Mouse (Mus musculus): Measurements from ENCODE around the gene Elane.

GRCm38 (mm10) chr10:79838151-79838550 is 47.9 kb upstream of the Elane start:
- TF ChIP-seq POLR2A (IDR thresholded peaks at IDR 0.05; ENCODE audit: insufficient read length, low read depth) = no peak
- no peak for TF ChIP-seq POLR2AphosphoS2 (IDR thresholded peaks at IDR 0.05; ENCODE audit: insufficient read length, low read depth)
- TF ChIP-seq TCF12 (IDR thresholded peaks at IDR 0.05; ENCODE audit: insufficient read depth, poor library complexity, severe bottlenecking) = no peak
